Mouse (Mus musculus) ZHBTc4 (cell line): ENCODE results near the gene Eci2.
A peak's percentile ranks its signal among the peaks of the same experiment; 100 is the strongest.
"Not testable (repeated sequence)": the region's sequence is repeated elsewhere in the genome, so short reads cannot be mapped to it uniquely, and the experiment has no call there.

Source experiments
- DNase-seq: peaks from one replicate; pipeline ENCODE4 v3.0.0-alpha.2; 2011; ENCODE audit warnings: low read depth, low spot score

The Eci2 gene

DNA sequence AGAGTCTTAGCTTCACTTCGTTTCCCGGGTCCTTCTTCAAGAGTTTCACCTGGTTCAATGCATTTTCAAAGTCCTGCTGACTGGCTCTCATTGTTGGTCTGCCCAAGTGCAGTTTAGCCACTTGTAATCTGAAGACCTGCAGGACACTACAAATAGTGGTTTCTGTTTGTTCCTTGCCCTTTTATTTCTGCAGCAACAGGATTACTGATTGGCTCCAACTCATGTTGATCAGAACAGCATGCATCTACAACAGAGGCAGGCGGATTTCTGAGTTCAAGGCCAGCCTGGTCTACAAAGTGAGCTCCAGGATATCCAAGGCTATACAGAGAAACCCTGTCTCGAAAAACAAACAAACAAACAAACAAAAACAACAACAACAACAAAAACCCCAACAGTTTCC lies 33.8 kb downstream of the Eci2 start:
- DNase-seq, result no peak

DNA sequence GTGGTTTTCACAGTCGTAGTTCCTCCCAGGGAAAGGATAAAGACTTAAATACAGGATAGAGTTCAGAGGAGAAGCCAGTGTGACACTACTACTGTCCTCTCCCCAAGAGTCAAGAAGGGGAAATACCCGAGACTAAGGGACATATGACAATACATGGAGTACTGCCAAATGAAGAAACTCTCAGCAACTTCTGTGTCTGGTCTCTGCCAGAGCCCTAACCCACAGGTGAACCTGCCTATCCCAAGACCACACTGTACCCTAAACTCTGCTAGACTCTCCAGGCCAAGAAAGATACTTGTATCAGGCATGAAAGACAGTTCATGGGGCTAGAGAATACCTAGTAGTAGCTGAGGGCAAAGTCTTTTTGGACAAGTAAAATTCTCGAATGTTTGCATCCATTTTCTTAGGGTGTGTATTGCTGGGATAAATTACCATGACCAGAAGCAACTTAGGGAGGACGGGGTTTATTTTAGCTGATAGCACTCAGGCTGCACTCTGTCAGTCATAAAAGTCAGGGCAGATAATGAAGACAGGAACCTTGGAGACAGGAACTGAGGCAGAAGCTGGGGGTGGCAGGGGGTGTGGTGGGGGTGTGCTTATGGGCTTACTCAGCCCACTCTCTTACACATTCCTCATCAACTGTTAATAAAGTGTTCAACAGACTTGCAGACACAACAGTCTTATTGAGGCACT lies 35.2 kb downstream of the Eci2 start:
- DNase-seq, result no peak

DNA sequence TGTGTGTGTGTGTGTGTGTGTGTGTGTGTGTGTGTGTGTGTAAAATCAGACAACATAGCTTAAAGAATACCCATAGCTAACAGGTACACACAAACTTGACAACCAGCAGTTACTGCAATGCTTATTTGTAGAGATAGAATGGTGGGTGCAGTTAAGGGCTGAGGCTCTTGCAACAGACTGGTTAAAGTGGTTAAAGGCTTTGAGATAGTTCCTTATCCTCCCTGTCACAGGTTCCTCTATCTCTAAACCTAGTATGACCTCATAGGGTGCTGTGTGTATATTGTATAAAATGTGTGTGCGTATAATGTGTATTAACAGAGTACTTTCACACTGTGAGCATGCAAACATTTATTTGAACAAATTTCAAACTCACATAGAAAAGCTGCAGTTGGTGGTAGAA lies 43.4 kb downstream of the Eci2 start:
- not testable (repeated sequence) for DNase-seq

DNA sequence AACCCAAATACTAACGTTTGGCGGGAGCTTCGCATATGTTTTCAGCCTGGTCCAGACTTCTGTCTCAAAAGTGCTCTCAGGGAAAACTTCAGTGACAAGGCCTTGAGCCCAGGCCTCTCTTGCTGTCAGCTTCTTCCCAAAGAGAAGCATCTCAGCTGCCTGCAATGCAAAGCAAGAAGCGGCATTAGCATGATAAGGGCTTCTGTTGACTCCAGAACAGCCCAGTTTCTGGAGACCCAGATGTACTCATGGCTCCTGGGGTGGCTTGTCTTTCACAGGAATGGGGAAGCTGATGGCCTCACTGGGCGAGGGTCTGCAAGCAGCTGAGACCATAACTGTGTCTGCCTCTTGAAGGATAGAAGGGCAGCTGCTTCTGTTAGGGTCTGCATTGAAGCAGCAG lies 48.3 kb downstream of the Eci2 start:
- DNase-seq, result peak; percentile 61

DNA sequence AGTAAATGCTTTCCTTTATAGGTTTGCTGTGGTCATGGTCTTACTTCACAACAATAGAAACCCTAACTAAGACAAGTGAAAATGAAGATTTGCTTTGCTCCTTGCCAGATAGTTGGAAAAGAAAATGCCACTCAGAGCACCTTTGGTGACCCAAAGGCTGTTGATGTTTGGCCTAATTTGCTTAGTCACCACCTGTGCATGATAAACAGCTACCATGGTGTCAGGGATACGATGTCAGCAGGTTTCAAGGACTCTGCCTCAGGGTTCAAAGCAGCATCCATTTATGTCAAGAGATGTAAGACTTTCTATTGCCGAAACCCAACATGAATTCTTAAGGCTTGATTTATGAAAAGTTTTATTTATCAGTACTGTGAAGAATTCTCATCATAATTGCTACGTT lies 49.5 kb downstream of the Eci2 start:
- DNase-seq, result no peak

DNA sequence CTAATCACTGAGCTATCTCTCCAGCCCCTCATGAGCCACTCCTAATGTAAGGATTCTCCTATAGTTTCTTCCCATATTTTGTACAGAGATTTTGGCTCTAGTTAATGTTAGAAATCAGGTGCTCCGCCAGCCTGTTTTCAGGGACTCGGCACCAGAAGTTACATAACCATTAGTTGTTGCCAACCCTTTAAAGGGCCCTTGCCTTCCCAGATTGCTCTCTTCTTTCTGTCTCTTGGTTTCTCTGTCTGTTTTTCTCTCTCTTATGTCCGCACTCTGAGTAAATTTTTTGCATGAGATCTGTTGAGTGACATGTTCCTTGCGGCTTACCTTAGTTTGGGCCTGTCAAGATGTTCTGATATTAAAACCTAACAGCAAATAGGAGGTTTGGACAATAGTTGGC lies 50.8 kb downstream of the Eci2 start:
- no peak for DNase-seq

DNA sequence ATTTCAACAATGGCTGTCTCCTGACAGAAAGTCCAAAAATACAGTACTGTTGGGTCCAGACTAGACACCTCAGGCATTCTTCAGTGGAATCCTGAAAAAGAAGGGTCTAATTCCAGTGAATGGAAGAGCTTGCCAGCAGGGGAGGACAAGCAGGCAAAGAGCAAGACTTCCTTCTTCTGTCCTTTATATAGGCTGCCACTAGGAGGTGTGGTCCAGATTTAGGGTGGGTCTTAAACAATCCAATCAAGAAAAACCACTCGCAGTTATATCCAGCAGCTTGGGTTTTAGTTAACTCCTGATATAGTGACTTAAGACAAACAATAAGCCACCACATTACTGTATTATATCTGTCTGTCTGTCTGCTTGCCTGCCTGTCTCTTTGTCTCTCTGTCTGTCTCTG lies 53.1 kb downstream of the Eci2 start:
- DNase-seq, result peak; percentile 62

DNA sequence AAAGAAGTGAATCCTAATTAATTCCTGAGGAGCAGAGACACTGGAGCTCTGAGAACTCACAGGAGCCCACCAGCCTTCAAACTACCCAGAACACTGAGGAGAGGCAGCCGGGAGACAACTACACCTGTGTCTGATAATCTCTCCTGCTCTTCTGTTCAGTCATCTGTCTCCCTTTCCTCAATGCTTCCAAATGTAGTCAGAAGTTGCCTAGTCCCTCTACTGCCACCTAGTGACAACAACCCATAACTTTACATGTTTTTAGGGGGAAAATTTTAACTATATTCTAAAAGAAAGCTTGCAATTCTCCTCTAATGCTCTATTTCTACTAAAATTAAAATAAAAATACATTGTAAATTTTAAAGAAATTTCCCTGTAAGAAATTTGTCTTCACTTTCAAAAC lies 53.7 kb downstream of the Eci2 start:
- peak; percentile 74 for DNase-seq

DNA sequence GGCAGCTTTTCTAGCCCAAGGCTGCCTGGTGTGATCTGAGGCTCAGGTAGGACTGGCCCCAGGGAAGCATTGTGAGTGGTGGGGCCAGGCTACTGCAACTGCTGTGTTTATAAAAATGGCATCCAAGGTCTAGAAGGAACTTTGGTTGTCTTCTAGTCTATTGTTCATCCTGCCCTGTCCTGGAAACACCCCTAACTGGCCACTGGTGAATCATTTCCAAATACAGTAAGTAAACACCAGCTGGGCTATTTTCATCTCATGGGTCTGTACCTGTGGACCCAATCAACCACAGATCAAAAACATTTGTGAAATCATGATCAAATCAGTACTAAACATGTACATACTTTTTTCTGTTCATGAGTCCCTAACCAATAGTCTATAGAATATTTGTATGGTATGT lies 54.4 kb downstream of the Eci2 start:
- not testable (repeated sequence) for DNase-seq

DNA sequence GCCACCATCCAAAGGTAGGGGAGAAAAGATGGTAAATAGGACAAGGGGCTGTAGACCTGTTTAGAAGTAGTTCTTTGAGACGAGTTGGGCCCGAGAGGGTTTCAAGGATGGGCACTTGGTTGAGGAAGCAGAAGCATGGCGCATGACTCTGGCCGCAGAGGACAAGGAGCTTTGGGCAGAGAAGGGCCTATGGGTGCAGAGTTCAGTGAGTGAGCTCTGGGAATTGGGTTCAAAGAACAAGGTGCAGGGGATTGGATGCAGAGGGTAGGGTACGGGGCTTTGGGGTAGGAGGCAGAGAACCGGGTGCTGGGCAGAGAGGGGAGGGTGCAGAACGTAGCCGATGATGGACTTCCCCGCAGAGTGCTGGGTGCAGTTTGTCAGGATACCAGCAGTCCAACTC lies 61.2 kb downstream of the Eci2 start:
- DNase-seq, result not testable (repeated sequence)

DNA sequence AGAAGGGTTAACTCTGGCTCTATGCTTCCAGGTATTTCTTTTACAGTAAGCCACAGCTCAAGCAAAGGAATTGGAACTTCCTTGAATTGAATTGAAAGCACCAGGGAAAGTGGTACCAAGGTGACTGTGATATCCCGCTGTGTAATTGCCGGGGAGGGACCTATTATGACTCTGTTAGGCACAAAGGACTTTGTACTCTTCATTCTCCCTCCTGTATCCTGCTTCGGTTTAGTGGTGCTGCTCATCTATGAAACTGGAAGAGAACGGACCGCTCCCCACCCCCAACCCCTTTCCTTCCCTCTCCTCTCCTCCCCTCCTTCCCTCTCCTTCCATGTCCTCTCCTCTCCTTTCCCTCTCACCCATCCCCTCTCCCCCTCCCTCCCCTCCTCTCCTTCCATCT lies 62.0 kb downstream of the Eci2 start:
- DNase-seq, result peak; percentile 82

DNA sequence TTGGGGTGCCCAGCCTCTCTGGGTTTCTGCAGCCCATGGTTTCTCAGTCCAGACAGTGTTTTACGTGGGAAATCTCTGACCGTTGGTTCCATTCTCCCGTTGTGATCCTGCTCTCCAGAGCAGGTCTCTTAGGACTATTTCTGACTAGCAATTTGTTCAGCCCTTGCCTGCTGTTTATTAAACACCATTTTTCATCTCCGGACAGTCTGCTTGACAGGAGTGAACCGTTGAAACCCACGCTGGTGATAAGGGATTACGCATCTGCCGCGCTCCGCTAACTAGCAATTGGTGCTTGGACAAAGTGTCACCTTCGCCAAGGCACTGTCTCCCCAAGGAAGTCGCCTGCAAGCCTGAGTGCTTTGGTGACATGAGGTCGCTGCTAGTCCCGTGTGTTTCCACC lies 62.5 kb downstream of the Eci2 start:
- no peak for DNase-seq

DNA sequence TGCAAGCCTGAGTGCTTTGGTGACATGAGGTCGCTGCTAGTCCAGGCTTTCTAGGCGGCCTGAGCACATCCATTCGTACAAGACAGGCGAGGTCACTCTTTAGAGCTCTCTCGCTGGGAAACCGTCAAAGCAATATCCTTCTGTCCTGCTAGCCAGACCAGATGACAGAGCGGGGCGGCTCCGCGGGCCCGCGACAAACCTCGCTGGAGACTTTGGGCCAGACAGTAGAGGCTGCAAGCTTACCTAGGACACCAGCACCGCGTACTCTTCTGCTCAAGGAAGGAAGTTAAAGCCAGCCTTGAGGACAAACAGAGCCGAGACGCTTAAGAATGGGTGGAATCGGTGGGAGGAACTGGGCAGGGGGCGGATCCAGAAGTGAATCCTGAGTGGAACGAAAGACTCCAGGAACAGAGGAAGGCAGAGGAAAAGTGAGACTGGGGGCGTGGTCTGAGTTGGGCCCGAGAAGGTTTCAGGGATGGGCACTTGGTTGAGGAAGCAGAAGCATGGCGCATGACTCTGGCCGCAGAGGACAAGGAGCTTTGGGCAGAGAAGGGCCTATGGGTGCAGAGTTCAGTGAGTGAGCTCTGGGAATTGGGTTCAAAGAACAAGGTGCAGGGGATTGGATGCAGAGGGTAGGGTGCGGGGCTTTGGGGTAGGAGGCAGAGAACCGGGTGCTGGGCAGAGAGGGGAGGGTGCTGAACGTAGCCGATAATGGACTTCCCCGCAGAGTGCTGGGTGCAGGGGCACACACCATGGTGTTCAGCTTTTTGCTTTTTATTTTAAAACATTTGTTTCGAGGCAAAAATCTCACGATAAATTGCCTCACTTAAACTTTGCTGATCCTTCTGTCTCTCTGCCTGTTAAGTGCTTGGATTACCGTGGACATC lies 63.1 kb downstream of the Eci2 start, which contains the start of gene Eci3:
Eci3 (minus strand) TSS at position 300 of the 887 bp plus-strand sequence.
- peak; percentile 74 for DNase-seq

DNA sequence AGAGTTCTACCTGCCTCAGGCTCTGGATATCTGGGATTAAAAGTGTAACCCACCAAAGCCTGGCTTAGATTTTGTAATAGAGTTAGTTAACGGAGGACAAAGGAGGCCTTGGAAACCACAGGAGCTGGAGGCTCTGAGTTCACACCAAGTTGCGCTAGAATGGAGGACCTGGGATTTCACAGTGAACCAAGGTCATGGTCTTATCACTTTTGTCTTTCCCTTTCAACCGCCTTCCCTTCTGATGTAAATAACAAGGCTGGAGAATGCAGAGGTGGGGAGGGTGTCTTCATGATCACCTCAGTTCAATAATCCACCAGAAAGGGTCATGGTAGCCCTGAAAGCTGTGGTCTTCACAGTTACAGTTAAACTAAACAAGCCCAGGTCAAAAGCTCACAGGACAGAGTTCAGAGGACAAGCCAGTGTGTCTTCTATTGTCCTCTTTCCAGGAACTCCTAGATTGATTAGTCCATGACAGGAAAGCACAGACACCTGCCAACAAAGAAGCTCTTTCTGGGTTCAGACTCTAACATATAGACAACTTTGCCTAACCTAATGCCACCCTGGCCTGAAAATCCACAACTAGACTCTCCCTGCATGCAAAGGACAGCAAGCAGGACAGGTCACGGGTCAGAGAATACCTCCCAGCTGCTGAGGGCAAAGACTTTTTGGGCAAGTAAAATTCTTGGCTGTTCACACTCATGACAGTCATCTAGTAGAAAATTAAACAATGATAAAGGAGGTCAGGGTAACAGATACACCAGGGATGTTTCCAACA lies 65.7 kb downstream of the Eci2 start:
- DNase-seq, result peak; percentile 61

DNA sequence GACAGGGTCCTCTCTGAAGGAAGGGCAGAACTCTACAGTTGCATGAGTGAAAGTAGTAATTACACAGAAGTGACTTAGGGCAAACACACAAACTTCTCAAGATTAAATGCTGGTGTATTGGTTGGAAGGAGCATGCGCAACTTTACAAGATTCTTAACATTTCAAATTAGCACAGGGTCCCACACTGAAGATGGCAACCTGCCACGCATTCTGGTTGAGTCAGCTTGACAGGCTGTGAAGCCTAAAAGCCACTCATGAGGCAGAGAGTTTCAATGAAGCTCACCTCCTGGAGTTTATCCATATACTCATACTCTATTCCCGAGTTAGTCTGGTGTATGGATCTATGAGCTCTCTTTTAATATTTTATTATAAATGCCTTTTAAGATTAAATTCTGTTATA lies 68.7 kb downstream of the Eci2 start:
- DNase-seq, result not testable (repeated sequence)

DNA sequence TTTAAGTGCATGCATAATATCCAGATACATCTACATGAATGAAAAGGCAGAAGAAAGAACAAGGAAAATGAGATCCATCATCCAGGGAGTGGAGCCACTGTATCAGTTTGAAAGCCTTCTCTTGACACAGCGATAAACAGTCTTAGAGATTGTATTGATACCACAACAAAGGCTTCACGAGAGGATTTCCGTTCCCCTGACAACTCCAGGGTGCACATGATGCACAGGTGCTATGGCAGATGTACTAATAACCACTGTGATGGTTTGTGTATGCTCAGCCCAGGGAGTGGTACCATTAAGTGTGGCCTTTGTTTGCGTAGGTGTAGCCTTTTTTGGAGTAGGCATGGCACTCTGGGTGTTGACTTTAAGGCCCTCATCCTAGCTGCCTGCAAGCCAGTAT lies 70.0 kb downstream of the Eci2 start:
- DNase-seq, result no peak

DNA sequence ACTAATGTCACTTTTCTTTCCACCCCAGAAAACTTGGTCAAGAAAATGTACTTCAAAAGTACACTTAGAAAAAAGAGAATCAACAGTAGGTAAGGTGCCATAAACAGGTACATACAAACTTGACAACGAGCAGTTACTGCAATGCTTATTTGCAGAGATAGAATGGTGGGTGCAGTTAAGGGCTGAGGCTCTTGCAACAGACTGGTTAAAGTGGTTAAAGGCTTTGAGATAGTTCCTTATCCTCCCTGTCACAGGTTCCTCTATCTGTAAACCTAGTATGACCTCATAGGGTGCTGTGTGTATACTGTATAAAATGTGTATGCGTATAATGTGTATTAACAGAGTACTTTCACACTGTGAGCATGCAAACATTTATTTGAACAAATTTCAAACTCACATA lies 75.5 kb downstream of the Eci2 start:
- not testable (repeated sequence) for DNase-seq

DNA sequence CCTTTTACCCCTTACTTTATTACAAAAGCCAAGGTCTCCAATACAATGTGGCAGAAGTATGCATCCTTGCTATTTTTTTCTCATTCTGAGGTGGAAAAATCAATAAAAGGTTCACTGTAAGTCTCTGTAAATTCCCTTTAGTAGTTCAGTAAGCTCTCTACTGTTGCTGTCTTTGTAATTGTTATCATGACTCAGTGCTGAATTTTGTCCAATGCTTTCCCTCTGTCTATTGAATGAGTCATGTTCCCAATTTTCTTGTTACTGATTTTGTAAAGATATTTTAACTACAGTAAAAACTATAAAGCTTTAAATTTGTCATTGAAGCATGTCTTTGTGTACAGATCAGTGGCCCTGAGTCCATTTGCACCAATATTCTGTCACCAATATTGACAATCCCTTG lies 84.5 kb downstream of the Eci2 start:
- DNase-seq, result no peak

DNA sequence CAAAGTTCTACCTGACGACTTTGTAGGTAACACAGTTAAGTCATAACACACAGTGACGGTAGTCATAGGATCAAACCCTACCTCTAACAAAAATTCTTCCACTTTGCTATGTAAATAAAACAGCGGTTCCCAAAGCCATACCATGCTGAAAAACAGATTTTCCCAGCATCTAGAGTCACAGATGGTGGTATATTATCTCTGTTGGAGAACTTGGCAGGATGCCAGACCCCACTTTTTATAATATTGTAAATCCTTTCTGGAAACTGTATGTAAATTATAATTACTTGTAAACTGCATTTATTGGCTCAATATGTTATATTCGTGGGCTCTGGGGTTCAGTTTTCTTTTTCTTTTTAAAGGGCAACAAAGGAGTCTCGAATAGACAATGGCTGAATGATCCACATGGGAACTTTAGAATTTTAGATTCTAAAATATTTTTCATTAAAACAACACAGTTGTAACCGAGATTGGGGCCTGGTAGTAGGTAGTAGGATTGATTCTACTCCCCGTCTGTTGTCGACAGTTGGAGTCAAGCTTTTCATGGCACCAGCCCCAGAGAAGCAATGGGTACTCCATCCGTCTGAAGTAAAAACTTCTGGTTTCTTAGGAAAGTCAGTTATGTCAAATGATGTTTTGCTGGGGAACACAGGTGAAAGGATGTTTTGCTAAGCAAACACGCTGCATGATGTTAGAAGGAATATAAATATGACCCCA lies 91.8 kb downstream of the Eci2 start:
- DNase-seq, result no peak
